Mouse (Mus musculus) stomach, embryonic 14.5 days (tissue): ENCODE measurements around the gene Scfd2. TPM values are rescaled to one million over a fixed set of nuclear protein-coding genes. Genes with fewer than 3 reads are reported as not detected.

Experiments
- ATAC-seq: fragments of 200-750 bp; cut with Nextera tagmentation; 2 replicates; pipeline ENCODE4 v1.8.0; 2017; ENCODE audit warnings: low read depth, moderate TSS enrichment; ENCODE audit not compliant: insufficient number of reproducible peaks, insufficient read depth, low FRiP score
- H3K27ac ChIP-seq: fragments of 300-500 bp; sonication (generic); 2 replicates; pipeline ENCODE4 v1.5.1; 2014; ENCODE audit warnings: mild to moderate bottlenecking, low read length, moderate library complexity, mixed read lengths
- H3K27me3 ChIP-seq: fragments of 300-500 bp; sonication (generic); 2 replicates; pipeline ENCODE4 v1.6.1; 2014; ENCODE audit warnings: low read length, control low read depth, mixed read lengths; ENCODE audit not compliant: control insufficient read depth, insufficient read depth
- H3K36me3 ChIP-seq: fragments of 300-500 bp; sonication (generic); 2 replicates; pipeline ENCODE4 v1.6.1; 2014; ENCODE audit warnings: mild to moderate bottlenecking, control low read depth, low read length, moderate library complexity, mixed read lengths; ENCODE audit not compliant: control insufficient read depth, insufficient read depth
- H3K4me1 ChIP-seq: fragments of 300-500 bp; sonication (generic); 2 replicates; pipeline ENCODE4 v1.6.1; 2014; ENCODE audit warnings: low read length, control low read depth, mixed read lengths; ENCODE audit not compliant: control insufficient read depth, insufficient read depth
- H3K4me2 ChIP-seq: fragments of 300-500 bp; sonication (generic); replicated peaks from 2 replicates; pipeline ENCODE4 v1.6.1; 2014; ENCODE audit warnings: low read depth, low read length, control low read depth
- H3K4me3 ChIP-seq: fragments of 300-500 bp; sonication (generic); 2 replicates; pipeline ENCODE4 v1.5.1; 2014; ENCODE audit warnings: low read depth, low read length, control low read depth
- H3K9ac ChIP-seq: fragments of 300-500 bp; sonication (generic); replicated peaks from 2 replicates; pipeline ENCODE4 v1.6.1; 2014; ENCODE audit warnings: low read depth, mild to moderate bottlenecking, control low read depth, low read length, moderate library complexity, mixed read lengths
- H3K9me3 ChIP-seq: fragments of 300-500 bp; sonication (generic); 2 replicates; pipeline ENCODE4 v1.6.1; 2016; ENCODE audit warnings: low read depth, low read length, control low read depth; ENCODE audit not compliant: control insufficient read depth
- WGBS: fragments of 180-500 bp; shearing (Covaris S2); extraction: QIAGEN DNeasy Blood & Tissue Kit; methylation state at CpG from one replicate; pipeline ENCODE4 v1.1.7; 2014; 5-methylcytosine and 5-hydroxymethylcytosine counted together
- polyA plus RNA-seq: library from polyadenylated mRNA; unstranded; fragments of >200 nt; fragmentation: Nextera tagmentation; extraction: Ambion mirVana; gene quantifications from 2 replicates; pipeline ENCODE4 v1.2.1, GENCODE M21; 2014

The Scfd2 gene
- 15.0 TPM in 2 replicates for polyA plus RNA-seq

- Histone ChIP-seq H3K36me3 (no peaks in the 10 kb centered on the region), H3K27me3 (no peaks in the 10 kb centered on the region), H3K9me3 (no peaks in the 10 kb centered on the region), H3K4me3 (peak within 1 kb of the TSS; percentile 93), H3K4me1 (peaks cover 12% of the 10 kb centered on the region), H3K9ac (peak within 1 kb of the TSS; percentile 55; the same call in 1 of the 2 replicates), H3K27ac (peak within 1 kb of the TSS; percentile 66; the same call in 1 of the 2 replicates), H3K4me2 (peak within 1 kb of the TSS; percentile 96)
- ATAC-seq = peak; percentile 90
- 5% methylated on average over 35 of the region's 35 CpGs for WGBS
These were observed at the start of gene Scfd2 for GRCm38 (mm10) chr5:74531630-74532280. Gene Scfd2 (minus strand): TSS chr5:74531759.

DNA sequence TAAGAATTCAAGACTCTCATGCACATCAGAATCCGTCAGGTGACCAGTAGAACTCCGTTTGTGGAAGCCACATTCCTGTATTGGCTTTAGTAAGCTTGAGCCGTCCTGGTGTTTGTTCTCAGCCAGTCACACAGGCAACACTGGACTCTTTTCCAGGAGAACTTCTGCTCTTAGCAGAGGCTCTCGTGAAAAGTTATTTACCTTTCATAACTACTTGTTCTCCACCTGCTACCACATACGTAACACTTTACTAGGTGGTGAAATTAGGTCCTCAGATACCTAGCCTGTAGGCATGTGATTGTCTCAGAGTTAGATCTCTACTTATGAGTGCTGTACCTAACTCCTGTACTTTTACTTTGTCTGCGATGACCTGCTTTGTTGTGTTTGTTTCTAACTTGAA is 40.2 kb upstream of the Scfd2 start:
- no peaks in the 10 kb centered on the region for H3K4me1 ChIP-seq
- H3K36me3 ChIP-seq = peaks cover 38% of the 10 kb centered on the region
- no peak overlapping the region for H3K9ac ChIP-seq
- no peak overlapping the region for H3K4me3 ChIP-seq
- no peak for ATAC-seq
- H3K9me3 ChIP-seq = no peaks in the 10 kb centered on the region
- no peaks in the 10 kb centered on the region for H3K27me3 ChIP-seq
- no peak overlapping the region for H3K4me2 ChIP-seq
- 83% methylated on average over 6 of the region's 6 CpGs for WGBS
- no peak overlapping the region for H3K27ac ChIP-seq

GRCm38 (mm10) chr5:74561151-74561550 is 29.6 kb upstream of the Scfd2 start:
- no peaks in the 10 kb centered on the region for H3K4me1 ChIP-seq
- no peaks in the 10 kb centered on the region for H3K27me3 ChIP-seq
- H3K4me2 ChIP-seq = no peak overlapping the region
- H3K27ac ChIP-seq = no peak overlapping the region
- H3K9me3 ChIP-seq = no peaks in the 10 kb centered on the region
- H3K4me3 ChIP-seq = no peak overlapping the region
- H3K9ac ChIP-seq = no peak overlapping the region
- WGBS = 86% methylated on average over 1 of the region's 1 CpGs
- H3K36me3 ChIP-seq = peaks cover 68% of the 10 kb centered on the region
- no peak for ATAC-seq

GRCm38 (mm10) chr5:74549566-74549965 is 18.0 kb upstream of the Scfd2 start:
- H3K27ac ChIP-seq = no peak overlapping the region
- H3K4me2 ChIP-seq = no peak overlapping the region
- no peaks in the 10 kb centered on the region for H3K27me3 ChIP-seq
- H3K4me3 ChIP-seq = no peak overlapping the region
- H3K9me3 ChIP-seq = no peaks in the 10 kb centered on the region
- 89% methylated on average over 8 of the region's 8 CpGs for WGBS
- H3K36me3 ChIP-seq = peaks cover 44% of the 10 kb centered on the region
- H3K9ac ChIP-seq = no peak overlapping the region
- ATAC-seq = no peak
- H3K4me1 ChIP-seq = no peaks in the 10 kb centered on the region

GRCm38 (mm10) chr5:74545606-74546005 is 14.0 kb upstream of the Scfd2 start:
- H3K36me3 ChIP-seq = peaks cover 61% of the 10 kb centered on the region
- H3K27me3 ChIP-seq = no peaks in the 10 kb centered on the region
- no peaks in the 10 kb centered on the region for H3K9me3 ChIP-seq
- H3K4me3 ChIP-seq = no peak overlapping the region
- no peak overlapping the region for H3K27ac ChIP-seq
- H3K9ac ChIP-seq = no peak overlapping the region
- WGBS = 93% methylated on average over 4 of the region's 4 CpGs
- ATAC-seq = no peak
- no peak overlapping the region for H3K4me2 ChIP-seq
- no peaks in the 10 kb centered on the region for H3K4me1 ChIP-seq

DNA sequence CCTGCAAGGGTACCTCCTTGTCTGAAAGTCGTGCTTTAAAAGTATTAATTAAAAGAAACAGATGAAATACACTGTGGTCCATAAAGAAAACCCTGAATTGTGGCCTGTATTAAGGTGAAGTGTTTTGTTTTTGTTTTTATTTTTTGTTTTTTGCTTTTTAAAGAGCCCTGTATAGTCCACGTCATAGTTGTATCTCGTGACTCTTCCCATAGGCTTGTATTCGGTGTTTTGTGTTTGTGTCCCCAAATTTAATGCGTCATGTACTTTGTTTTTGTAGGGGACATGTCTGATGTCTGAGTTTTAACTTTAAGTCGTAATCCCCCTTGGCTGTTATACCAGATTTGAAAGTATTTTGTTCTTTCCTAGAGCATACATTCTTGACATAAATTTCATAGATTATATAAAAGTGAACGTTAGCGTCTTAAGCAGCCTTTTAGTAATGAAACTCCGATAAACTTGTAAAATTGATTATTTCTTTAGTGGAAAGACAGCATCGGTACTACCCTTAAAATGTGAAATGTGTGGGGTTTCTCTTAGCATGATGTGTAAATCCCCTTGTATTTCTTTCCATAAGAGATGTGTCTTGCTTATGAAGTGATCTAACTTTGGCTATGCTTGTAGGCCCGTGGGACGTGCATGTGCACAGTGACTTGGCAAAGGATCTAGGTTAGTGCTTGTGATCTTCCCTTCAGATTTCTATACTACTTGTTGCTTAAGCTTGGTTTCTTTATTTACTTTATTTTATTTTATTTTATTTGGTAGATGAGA is 4.8 kb upstream of the Scfd2 start:
- peaks cover 10% of the 10 kb centered on the region; the same call in 1 of the 2 replicates for H3K36me3 ChIP-seq
- peak overlapping the region; percentile 57 for H3K4me2 ChIP-seq
- peak overlapping the region; percentile 86 for H3K4me3 ChIP-seq
- 35% methylated on average over 12 of the region's 12 CpGs for WGBS
- peak overlapping the region; percentile 95 for H3K27ac ChIP-seq
- H3K4me1 ChIP-seq = peaks cover 21% of the 10 kb centered on the region; the same call in 1 of the 2 replicates
- no peak for ATAC-seq
- H3K9ac ChIP-seq = peak overlapping the region; percentile 90
- no peaks in the 10 kb centered on the region for H3K9me3 ChIP-seq
- H3K27me3 ChIP-seq = no peaks in the 10 kb centered on the region

DNA sequence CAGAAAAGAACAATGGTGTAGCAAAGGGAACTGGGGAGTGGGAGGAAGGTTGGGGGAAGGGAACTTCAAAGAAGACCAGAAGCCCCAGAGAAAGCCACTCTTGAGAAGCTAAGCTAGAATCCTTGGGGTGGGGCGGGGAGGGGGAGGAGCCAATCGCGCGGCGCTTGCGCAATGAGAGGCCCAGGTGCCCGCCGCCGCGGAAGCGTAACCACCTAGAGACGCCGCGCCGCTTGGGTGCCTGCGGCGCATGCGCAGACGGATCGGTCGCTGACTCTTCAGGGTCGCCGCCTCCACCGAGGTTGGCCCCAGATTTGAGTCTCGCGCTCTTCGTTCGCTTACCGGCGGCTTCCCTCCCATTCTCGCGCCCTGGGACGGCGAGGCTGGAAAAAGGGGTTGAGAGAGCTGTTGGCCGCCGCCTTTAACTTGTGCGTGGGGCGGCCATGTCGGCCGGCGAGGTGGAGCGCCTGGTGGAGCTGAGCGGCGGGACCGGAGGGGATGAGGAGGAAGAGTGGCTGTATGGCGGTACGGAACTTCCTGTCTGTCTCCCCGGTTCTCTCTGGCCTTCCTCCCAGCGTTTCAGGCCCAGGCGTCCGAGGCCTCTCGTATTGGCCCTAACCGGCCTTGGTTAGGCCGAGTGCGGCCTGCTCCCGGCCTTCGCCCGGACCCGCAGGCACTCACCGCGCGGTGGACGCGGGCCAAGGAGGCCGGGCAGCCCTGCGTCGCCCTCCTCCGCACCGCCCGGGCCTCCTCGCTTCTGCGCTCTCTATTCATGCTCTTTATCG is 3.9 kb upstream of the Scfd2 start, which contains the start of gene Fip1l1:
Gene Fip1l1, plus strand, starts transcription at position 210 of the 782 bp plus-strand sequence.
- under 1% methylated on average over 57 of the region's 73 CpGs for WGBS
- H3K4me2 ChIP-seq = peak within 1 kb of the TSS; percentile 57
- no peaks in the 10 kb centered on the region for H3K9me3 ChIP-seq
- H3K27ac ChIP-seq = peak within 1 kb of the TSS; percentile 95
- H3K27me3 ChIP-seq = no peaks in the 10 kb centered on the region
- peak; percentile 89 for ATAC-seq
- peak within 1 kb of the TSS; percentile 86 for H3K4me3 ChIP-seq
- H3K9ac ChIP-seq = peak within 1 kb of the TSS; percentile 90
- peaks cover 26% of the 10 kb centered on the region for H3K4me1 ChIP-seq
- H3K36me3 ChIP-seq = peaks cover 3% of the 10 kb centered on the region; the same call in 1 of the 2 replicates

DNA sequence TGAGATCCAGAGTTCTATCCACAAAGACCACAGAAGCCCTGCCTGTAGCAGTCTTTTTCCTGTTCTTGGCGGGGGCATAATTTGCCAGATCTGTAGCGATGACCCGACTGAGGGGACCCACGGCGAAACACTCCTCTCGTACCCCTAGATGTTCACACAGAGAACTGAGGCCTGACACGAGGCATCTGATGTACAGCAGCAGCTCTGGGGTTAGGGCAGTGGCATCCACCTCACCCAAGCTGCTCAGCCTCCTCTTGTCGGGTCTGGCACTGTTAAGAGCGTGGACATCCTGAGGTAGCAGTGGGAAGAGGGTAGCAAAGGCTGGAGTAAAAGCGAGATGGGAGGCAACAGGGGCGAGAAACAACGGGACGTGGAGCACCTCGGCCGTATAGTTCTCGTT is 774 bp downstream of the Scfd2 start:
- H3K4me2 ChIP-seq = peak overlapping the region; percentile 96
- peaks cover 10% of the 10 kb centered on the region for H3K4me1 ChIP-seq
- no peaks in the 10 kb centered on the region for H3K36me3 ChIP-seq
- peak overlapping the region; percentile 55; the same call in 1 of the 2 replicates for H3K9ac ChIP-seq
- H3K27me3 ChIP-seq = no peaks in the 10 kb centered on the region
- no peak overlapping the region for H3K27ac ChIP-seq
- no peak for ATAC-seq
- H3K9me3 ChIP-seq = no peaks in the 10 kb centered on the region
- WGBS = 19% methylated on average over 16 of the region's 16 CpGs
- peak overlapping the region; percentile 93 for H3K4me3 ChIP-seq
